Mouse (Mus musculus) kidney, embryonic 15.5 days (tissue): Measurements from ENCODE around the gene Cpeb2. TPM values are rescaled to one million over a fixed set of nuclear protein-coding genes. Genes with fewer than 3 reads are reported as not detected.
A peak's percentile ranks its signal among the peaks of the same experiment; 100 is the strongest.

Source experiments
- ATAC-seq: fragments of 200-750 bp; cut with Nextera tagmentation; replicated peaks from 2 replicates; pipeline ENCODE4 v1.8.0; 2017; ENCODE audit warnings: moderate TSS enrichment; ENCODE audit not compliant: low FRiP score
- H3K27ac ChIP-seq: fragments of 300-500 bp; sonication (generic); 2 replicates; pipeline ENCODE4 v1.5.1; 2015; ENCODE audit warnings: mild to moderate bottlenecking, inconsistent platforms
- H3K27me3 ChIP-seq: fragments of 300-500 bp; sonication (generic); 2 replicates; pipeline ENCODE4 v1.6.1; 2015; ENCODE audit warnings: inconsistent platforms
- H3K36me3 ChIP-seq: fragments of 300-500 bp; sonication (generic); 2 replicates; pipeline ENCODE4 v1.6.1; 2015; ENCODE audit warnings: inconsistent platforms
- H3K4me1 ChIP-seq: fragments of 300-500 bp; sonication (generic); 2 replicates; pipeline ENCODE4 v1.6.1; 2015; ENCODE audit warnings: inconsistent platforms
- H3K4me2 ChIP-seq: fragments of 300-500 bp; sonication (generic); 2 replicates; pipeline ENCODE4 v1.6.1; 2015; ENCODE audit warnings: moderate library complexity, mild to moderate bottlenecking, inconsistent platforms
- H3K4me3 ChIP-seq: fragments of 300-500 bp; sonication (generic); replicated peaks from 2 replicates; pipeline ENCODE4 v1.5.1; 2015; ENCODE audit warnings: mild to moderate bottlenecking, inconsistent platforms
- H3K9ac ChIP-seq: fragments of 300-500 bp; sonication (generic); 2 replicates; pipeline ENCODE4 v1.6.1; 2015; ENCODE audit warnings: mild to moderate bottlenecking, inconsistent platforms
- H3K9me3 ChIP-seq: fragments of 300-500 bp; sonication (generic); replicated peaks from 2 replicates; pipeline ENCODE4 v1.6.1; 2016; ENCODE audit warnings: inconsistent platforms
- WGBS: fragments of 180-500 bp; shearing (Covaris S2); methylation state at CpG from one replicate; pipeline ENCODE4 v1.1.7; 2015; ENCODE audit warnings: mixed read lengths; 5-methylcytosine and 5-hydroxymethylcytosine counted together
- polyA plus RNA-seq: library from polyadenylated mRNA; unstranded; fragments of >200 nt; fragmentation: Nextera tagmentation; extraction: Ambion mirVana; gene quantifications from 2 replicates; pipeline ENCODE4 v1.2.1, GENCODE M21; 2015

Cpeb2 gene
- polyA plus RNA-seq, 1 experiment from 2014 or later: 1.6 TPM

- Histone ChIP-seq H3K27ac (no peak overlapping the region), H3K4me2 (no peak overlapping the region), H3K9me3 (no peaks in the 10 kb centered on the region), H3K9ac (no peak overlapping the region), H3K27me3 (no peaks in the 10 kb centered on the region), H3K4me1 (no peaks in the 10 kb centered on the region), H3K4me3 (no peak overlapping the region), H3K36me3 (no peaks in the 10 kb centered on the region)
- 89% methylated on average over 4 of the region's 4 CpGs for WGBS
- no peak for ATAC-seq
Measured at GRCm38 (mm10) chr5:43293136-43293535, 60.2 kb downstream of the Cpeb2 start.

GRCm38 (mm10) chr5:43297459-43297858 lies 64.5 kb downstream of the Cpeb2 start:
- Histone ChIP-seq H3K27me3 (no peaks in the 10 kb centered on the region), H3K9me3 (no peaks in the 10 kb centered on the region), H3K9ac (no peak overlapping the region), H3K4me3 (no peak overlapping the region), H3K4me2 (no peak overlapping the region), H3K4me1 (no peaks in the 10 kb centered on the region), H3K36me3 (no peaks in the 10 kb centered on the region), H3K27ac (no peak overlapping the region)
- no peak for ATAC-seq
- 77% methylated on average over 7 of the region's 7 CpGs for WGBS

- no peak overlapping the region for H3K9ac ChIP-seq
- H3K27me3 ChIP-seq: no peaks in the 10 kb centered on the region
- no peaks in the 10 kb centered on the region for H3K4me1 ChIP-seq
- H3K4me2 ChIP-seq: no peak overlapping the region
- WGBS: 81% methylated on average over 2 of the region's 2 CpGs
- H3K4me3 ChIP-seq: no peak overlapping the region
- no peak overlapping the region for H3K27ac ChIP-seq
- no peaks in the 10 kb centered on the region for H3K9me3 ChIP-seq
- no peak for ATAC-seq
- no peaks in the 10 kb centered on the region for H3K36me3 ChIP-seq
Measured at GRCm38 (mm10) chr5:43298975-43299374, 66.0 kb downstream of the Cpeb2 start.

- 92% methylated on average over 5 of the region's 5 CpGs for WGBS
- Histone ChIP-seq H3K36me3 (no peaks in the 10 kb centered on the region), H3K9me3 (no peaks in the 10 kb centered on the region), H3K4me1 (no peaks in the 10 kb centered on the region), H3K4me2 (no peak overlapping the region), H3K27ac (no peak overlapping the region), H3K9ac (no peak overlapping the region), H3K27me3 (no peaks in the 10 kb centered on the region), H3K4me3 (no peak overlapping the region)
- no peak for ATAC-seq
Measured at GRCm38 (mm10) chr5:43300076-43300475, 67.1 kb downstream of the Cpeb2 start.

- Histone ChIP-seq H3K4me2 (no peak overlapping the region), H3K4me3 (no peak overlapping the region), H3K36me3 (no peaks in the 10 kb centered on the region), H3K27me3 (no peaks in the 10 kb centered on the region), H3K9ac (no peak overlapping the region), H3K9me3 (no peaks in the 10 kb centered on the region), H3K4me1 (no peaks in the 10 kb centered on the region), H3K27ac (no peak overlapping the region)
- no peak for ATAC-seq
- 50% methylated on average over 3 of the region's 3 CpGs for WGBS
Measured at GRCm38 (mm10) chr5:43300979-43301378, 68.0 kb downstream of the Cpeb2 start.

GRCm38 (mm10) chr5:43303504-43303903 lies 70.5 kb downstream of the Cpeb2 start:
- Histone ChIP-seq H3K9ac (no peak overlapping the region), H3K4me2 (no peak overlapping the region), H3K4me1 (no peaks in the 10 kb centered on the region), H3K4me3 (no peak overlapping the region), H3K27me3 (no peaks in the 10 kb centered on the region), H3K36me3 (no peaks in the 10 kb centered on the region), H3K27ac (no peak overlapping the region), H3K9me3 (no peaks in the 10 kb centered on the region)
- 82% methylated on average over 1 of the region's 1 CpGs for WGBS
- no peak for ATAC-seq

- Histone ChIP-seq H3K9ac (no peak overlapping the region), H3K4me1 (no peaks in the 10 kb centered on the region), H3K27ac (no peak overlapping the region), H3K4me2 (no peak overlapping the region), H3K9me3 (no peaks in the 10 kb centered on the region), H3K36me3 (no peaks in the 10 kb centered on the region), H3K4me3 (no peak overlapping the region), H3K27me3 (no peaks in the 10 kb centered on the region)
- 90% methylated on average over 3 of the region's 3 CpGs for WGBS
- no peak for ATAC-seq
Measured at GRCm38 (mm10) chr5:43305449-43305848, 72.5 kb downstream of the Cpeb2 start.

- Histone ChIP-seq H3K4me3 (no peak overlapping the region), H3K27ac (no peak overlapping the region), H3K27me3 (no peaks in the 10 kb centered on the region), H3K9me3 (no peaks in the 10 kb centered on the region), H3K9ac (no peak overlapping the region), H3K4me2 (no peak overlapping the region), H3K36me3 (no peaks in the 10 kb centered on the region), H3K4me1 (no peaks in the 10 kb centered on the region)
- 32% methylated on average over 4 of the region's 4 CpGs for WGBS
- no peak for ATAC-seq
Measured at GRCm38 (mm10) chr5:43309961-43310360, 77.0 kb downstream of the Cpeb2 start.

- H3K4me2 ChIP-seq: no peak overlapping the region
- H3K9me3 ChIP-seq: no peaks in the 10 kb centered on the region
- H3K36me3 ChIP-seq: no peaks in the 10 kb centered on the region
- peaks cover 7% of the 10 kb centered on the region; the same call in 1 of the 2 replicates for H3K4me1 ChIP-seq
- no peaks in the 10 kb centered on the region for H3K27me3 ChIP-seq
- ATAC-seq: no peak
- no peak overlapping the region for H3K27ac ChIP-seq
- H3K9ac ChIP-seq: no peak overlapping the region
- WGBS: 87% methylated on average over 3 of the region's 3 CpGs
- H3K4me3 ChIP-seq: no peak overlapping the region
Measured at GRCm38 (mm10) chr5:43324311-43324862, 91.4 kb downstream of the Cpeb2 start.

GRCm38 (mm10) chr5:43325561-43325960 lies 92.6 kb downstream of the Cpeb2 start:
- Histone ChIP-seq H3K4me3 (no peak overlapping the region), H3K27me3 (no peaks in the 10 kb centered on the region), H3K4me2 (no peak overlapping the region), H3K9me3 (no peaks in the 10 kb centered on the region), H3K9ac (no peak overlapping the region), H3K36me3 (no peaks in the 10 kb centered on the region), H3K4me1 (peaks cover 7% of the 10 kb centered on the region; the same call in 1 of the 2 replicates), H3K27ac (no peak overlapping the region)
- WGBS: 63% methylated on average over 4 of the region's 4 CpGs
- no peak for ATAC-seq

- H3K27ac ChIP-seq: no peak overlapping the region
- H3K9ac ChIP-seq: no peak overlapping the region
- 26% methylated on average over 4 of the region's 4 CpGs for WGBS
- no peaks in the 10 kb centered on the region for H3K36me3 ChIP-seq
- H3K4me3 ChIP-seq: no peak overlapping the region
- ATAC-seq: no peak
- H3K4me2 ChIP-seq: 0 out of 2 replicates have a peak overlapping the region, but pooled peaks have one; percentile 7
- H3K27me3 ChIP-seq: no peaks in the 10 kb centered on the region
- H3K9me3 ChIP-seq: no peaks in the 10 kb centered on the region
- H3K4me1 ChIP-seq: peaks cover 7% of the 10 kb centered on the region; the same call in 1 of the 2 replicates
Measured at GRCm38 (mm10) chr5:43328579-43328978, 95.6 kb downstream of the Cpeb2 start.

GRCm38 (mm10) chr5:43330260-43330659 lies 97.3 kb downstream of the Cpeb2 start:
- 67% methylated on average over 3 of the region's 3 CpGs for WGBS
- Histone ChIP-seq H3K4me3 (no peak overlapping the region), H3K36me3 (no peaks in the 10 kb centered on the region), H3K4me1 (peaks cover 7% of the 10 kb centered on the region; the same call in 1 of the 2 replicates), H3K4me2 (no peak overlapping the region), H3K9me3 (no peaks in the 10 kb centered on the region), H3K27me3 (no peaks in the 10 kb centered on the region), H3K9ac (no peak overlapping the region), H3K27ac (no peak overlapping the region)
- ATAC-seq: no peak

GRCm38 (mm10) chr5:43334469-43334868 lies 101.5 kb downstream of the Cpeb2 start:
- Histone ChIP-seq H3K4me1 (no peaks in the 10 kb centered on the region), H3K4me3 (no peak overlapping the region), H3K27ac (no peak overlapping the region), H3K4me2 (no peak overlapping the region), H3K27me3 (no peaks in the 10 kb centered on the region), H3K36me3 (no peaks in the 10 kb centered on the region), H3K9ac (no peak overlapping the region), H3K9me3 (no peaks in the 10 kb centered on the region)
- ATAC-seq: no peak
- WGBS: 80% methylated on average over 2 of the region's 2 CpGs
